Mouse (Mus musculus) G1E (cell line): ENCODE data around the gene H2-Eb2. TPM values are rescaled to one million over a fixed set of nuclear protein-coding genes. Genes with fewer than 3 reads are reported as not detected.
"Not testable (repeated sequence)": the region's sequence is repeated elsewhere in the genome, so short reads cannot be mapped to it uniquely, and the experiment has no call there.

Experiments used
- ATAC-seq: 2 replicates; pipeline ENCODE4 v1.8.0; 2016; ENCODE audit warnings: mild to moderate bottlenecking; ENCODE audit not compliant: insufficient number of reproducible peaks, poor library complexity, low FRiP score, severe bottlenecking; ENCODE audit errors: extremely low read depth
- DNase-seq: peaks from one replicate; pipeline ENCODE4 v3.0.0; 2012; ENCODE audit warnings: low spot score
- H3K27me3 ChIP-seq: 2 replicates; pipeline ENCODE4 v1.6.1; 2012; ENCODE audit warnings: mild to moderate bottlenecking, low read length, inconsistent platforms; ENCODE audit not compliant: insufficient read depth
- H3K36me3 ChIP-seq: replicated peaks from 2 replicates; pipeline ENCODE3; 2012; ENCODE audit warnings: mild to moderate bottlenecking, inconsistent platforms
- H3K4me1 ChIP-seq: 2 replicates; pipeline ENCODE4 v1.6.1; 2012; ENCODE audit warnings: low read depth, low read length, inconsistent platforms, mixed read lengths; ENCODE audit not compliant: insufficient read depth
- H3K4me3 ChIP-seq: 2 replicates; pipeline ENCODE4 v1.5.1; 2012; ENCODE audit warnings: low read depth, mild to moderate bottlenecking, inconsistent platforms, low read length, moderate library complexity, mixed read lengths
- H3K9me3 ChIP-seq: replicated peaks from 2 replicates; pipeline ENCODE4 v1.6.1; 2012; ENCODE audit warnings: inconsistent platforms
- CTCF ChIP-seq: IDR thresholded peaks from 2 replicates; pipeline ENCODE4 v1.5.1; 2012; ENCODE audit warnings: low read depth, low read length, inconsistent platforms, mixed read lengths
- GATA1 ChIP-seq: IDR thresholded peaks from 2 replicates; pipeline ENCODE4 v1.6.1; 2012; ENCODE audit warnings: borderline replicate concordance, low read length, inconsistent platforms, mixed read lengths
- GATA2 ChIP-seq: IDR thresholded peaks from 2 replicates; pipeline ENCODE4 v1.6.1; 2012; ENCODE audit warnings: low read depth, low read length, inconsistent platforms, borderline replicate concordance
- POLR2AphosphoS5 ChIP-seq: IDR thresholded peaks from 2 replicates; pipeline ENCODE4 v1.6.1; 2012; ENCODE audit warnings: low read depth, low read length, inconsistent platforms; ENCODE audit not compliant: insufficient replicate concordance
- TAL1 ChIP-seq: conservative IDR thresholded peaks from 2 replicates; pipeline ENCODE4 v1.6.1; 2012; ENCODE audit warnings: low read depth, low read length, inconsistent platforms, mixed read lengths
- polyA plus RNA-seq: library from polyadenylated mRNA; stranded (reverse); fragments of >175 nt; gene quantifications from 2 replicates; pipeline ENCODE4 v1.2.3, GENCODE M21; 2012
- total RNA-seq, 2 experiments: library from RNA; stranded (forward) in 1 of 2; stranded (reverse) in 1 of 2; fragments of 200-1000 nt in 1 of 2; fragments of >200 nt in 1 of 2; fragmentation: Nextera tagmentation in 1 of 2; gene quantifications; 2 replicates each; pipeline ENCODE4 v1.2.3; 2014 to 2017

Gene H2-Eb2
- total and polyA plus RNA-seq, 3 experiments: 0.05 TPM; not detected in 2

DNA sequence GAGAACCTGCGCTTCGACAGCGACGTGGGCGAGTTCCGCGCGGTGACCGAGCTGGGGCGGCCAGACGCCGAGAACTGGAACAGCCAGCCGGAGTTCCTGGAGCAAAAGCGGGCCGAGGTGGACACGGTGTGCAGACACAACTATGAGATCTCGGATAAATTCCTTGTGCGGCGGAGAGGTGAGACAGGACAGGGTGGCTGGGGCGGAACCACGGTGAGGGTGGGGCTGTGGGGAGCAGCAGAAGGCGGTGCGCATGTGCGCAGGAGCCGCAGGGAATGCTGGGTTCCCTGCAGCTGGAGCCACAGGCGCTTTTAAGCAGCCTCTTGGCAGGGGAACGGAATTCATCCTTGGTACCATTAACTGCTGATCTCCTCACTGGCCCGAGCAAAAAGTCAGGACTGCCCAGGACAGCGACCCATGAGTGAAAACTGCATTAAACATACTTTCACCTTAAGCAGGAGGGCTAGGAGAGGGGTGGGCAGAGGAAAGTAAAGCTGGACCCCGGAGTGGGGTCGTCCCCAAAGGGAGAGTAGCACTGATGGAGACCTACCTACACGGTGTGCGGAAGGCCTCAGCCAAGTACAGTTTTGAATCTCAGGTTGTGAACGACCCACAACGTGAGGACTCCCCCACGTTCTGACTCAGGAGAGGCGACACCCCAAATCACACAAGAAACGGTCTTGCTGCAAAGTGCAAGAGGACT is 15.6 kb upstream of the H2-Eb2 start:
- no peaks in the 10 kb centered on the region for H3K9me3 ChIP-seq
- H3K4me1 ChIP-seq: no peaks in the 10 kb centered on the region
- H3K27me3 ChIP-seq: peaks cover 8% of the 10 kb centered on the region; the same call in 1 of the 2 replicates
- H3K4me3 ChIP-seq: no peak overlapping the region
- DNase-seq: no peak
- no peak for ATAC-seq
- TF ChIP-seq GATA2 (no peak), GATA1 (no peak), POLR2AphosphoS5 (no peak), CTCF (no peak), TAL1 (no peak)
- no peaks in the 10 kb centered on the region for H3K36me3 ChIP-seq

DNA sequence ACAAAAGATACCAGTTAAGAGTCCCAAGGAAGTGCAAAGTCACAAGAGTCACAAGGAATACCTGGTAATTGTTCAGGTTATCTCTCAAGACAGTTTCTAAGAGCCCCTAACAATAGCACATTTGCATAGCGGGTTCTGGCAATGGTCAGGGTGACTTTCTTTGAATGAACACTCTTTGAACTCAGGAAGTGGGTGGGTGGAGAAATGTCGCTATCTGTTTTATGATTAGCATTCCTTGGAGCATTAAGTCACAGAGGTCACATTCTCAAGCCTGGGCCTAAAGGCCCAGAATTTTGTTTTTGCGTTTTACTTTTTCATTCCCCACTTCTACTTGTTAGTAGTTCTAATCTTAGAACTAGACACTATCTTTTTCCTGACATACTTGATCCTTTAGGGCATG is 14.9 kb upstream of the H2-Eb2 start:
- not testable (repeated sequence) for H3K9me3 ChIP-seq, H3K4me1 ChIP-seq, H3K36me3 ChIP-seq, H3K4me3 ChIP-seq, ATAC-seq, DNase-seq
- peaks cover 12% of the 10 kb centered on the region for H3K27me3 ChIP-seq

DNA sequence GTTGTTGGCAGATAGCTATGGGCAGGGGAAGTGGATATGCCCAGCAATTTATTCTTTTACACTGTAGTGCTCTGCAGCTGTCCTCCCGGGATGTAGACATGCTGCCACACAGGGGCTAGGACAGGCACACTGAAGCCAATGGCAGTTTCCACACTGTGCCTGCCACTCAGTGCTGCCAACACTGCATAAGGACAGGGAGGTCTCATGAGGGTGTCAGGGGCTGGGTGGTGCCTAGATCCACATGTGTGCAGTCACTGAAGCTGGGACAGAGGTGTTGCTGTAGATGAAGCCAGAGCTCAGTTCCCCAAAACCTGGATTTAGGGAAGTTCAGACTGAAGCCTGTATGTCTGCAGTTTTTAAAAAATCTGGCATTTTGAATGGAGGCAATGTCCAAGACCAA is 13.3 kb upstream of the H2-Eb2 start:
- ATAC-seq: no peak
- Histone ChIP-seq H3K4me3 (no peak overlapping the region), H3K4me1 (no peaks in the 10 kb centered on the region), H3K27me3 (peaks cover 16% of the 10 kb centered on the region), H3K36me3 (no peaks in the 10 kb centered on the region), H3K9me3 (no peaks in the 10 kb centered on the region)
- TF ChIP-seq GATA1: no peak
- TF ChIP-seq GATA2: no peak
- no peak for TF ChIP-seq POLR2AphosphoS5
- no peak for TF ChIP-seq TAL1
- TF ChIP-seq CTCF: no peak
- DNase-seq: no peak

DNA sequence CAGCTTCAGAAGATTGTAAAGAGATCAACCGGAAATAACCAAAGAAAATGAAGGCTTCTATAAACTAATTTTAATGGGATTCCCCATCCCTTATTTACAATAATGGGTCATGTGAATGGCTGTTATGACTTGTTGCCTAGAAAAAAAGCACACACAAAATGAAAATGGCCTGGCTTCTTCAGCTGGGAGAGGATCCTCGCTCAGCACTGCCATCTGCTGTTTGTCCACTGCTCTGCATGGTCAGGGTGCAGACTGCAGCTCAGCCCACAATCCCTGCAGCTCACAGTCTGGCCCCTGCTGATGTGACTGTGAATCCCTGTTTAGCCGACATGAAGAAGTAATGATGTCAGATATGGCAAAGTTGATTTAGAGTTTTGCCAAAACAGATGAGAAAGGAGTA is 12.1 kb upstream of the H2-Eb2 start:
- no peaks in the 10 kb centered on the region for H3K9me3 ChIP-seq
- ATAC-seq: no peak
- DNase-seq: peak; percentile 23
- TF ChIP-seq CTCF: peak; percentile 59
- no peak for TF ChIP-seq GATA2
- no peaks in the 10 kb centered on the region for H3K36me3 ChIP-seq
- peaks cover 16% of the 10 kb centered on the region for H3K27me3 ChIP-seq
- H3K4me3 ChIP-seq: no peak overlapping the region
- no peaks in the 10 kb centered on the region for H3K4me1 ChIP-seq

DNA sequence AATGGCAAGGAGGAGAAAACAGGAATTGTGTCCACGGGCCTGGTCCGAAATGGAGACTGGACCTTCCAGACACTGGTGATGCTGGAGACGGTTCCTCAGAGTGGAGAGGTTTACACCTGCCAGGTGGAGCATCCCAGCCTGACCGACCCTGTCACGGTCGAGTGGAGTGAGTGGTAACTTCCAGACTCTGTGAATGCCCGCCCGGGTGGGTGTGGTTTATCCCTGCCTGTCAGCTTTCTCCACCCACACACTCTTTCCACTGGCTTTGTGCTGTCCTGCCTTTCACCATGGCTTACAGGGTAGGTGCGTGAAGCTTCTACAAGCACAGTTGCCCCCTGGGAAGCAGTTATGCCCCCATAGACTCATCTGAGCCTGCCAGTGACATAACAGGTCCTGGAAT is 11.2 kb upstream of the H2-Eb2 start:
- Histone ChIP-seq H3K36me3 (no peaks in the 10 kb centered on the region), H3K9me3 (no peaks in the 10 kb centered on the region), H3K4me3 (no peak overlapping the region), H3K4me1 (no peaks in the 10 kb centered on the region), H3K27me3 (peaks cover 16% of the 10 kb centered on the region)
- ATAC-seq (no peak), DNase-seq (no peak)
- TF ChIP-seq CTCF (no peak), GATA2 (no peak), TAL1 (no peak), GATA1 (no peak), POLR2AphosphoS5 (no peak)

DNA sequence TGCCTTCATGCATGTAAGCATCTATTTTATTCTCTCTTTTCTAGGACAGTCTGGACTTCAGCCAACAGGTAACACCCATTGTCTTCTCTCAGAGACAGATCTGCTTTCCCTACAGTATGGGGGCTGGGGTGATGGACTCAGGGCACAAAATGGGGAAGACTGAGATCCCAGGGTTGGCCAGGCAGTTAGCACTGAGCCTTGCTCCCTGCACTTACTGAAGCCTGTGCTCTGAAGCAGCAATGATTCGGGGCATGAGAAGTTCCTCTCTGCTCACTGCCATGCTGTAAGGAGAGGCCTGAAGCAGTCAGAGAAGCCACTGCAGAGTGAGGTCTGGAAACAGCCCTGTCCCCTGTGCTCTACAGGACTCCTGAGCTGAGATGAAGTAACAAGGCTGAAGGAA is 10.0 kb upstream of the H2-Eb2 start:
- Histone ChIP-seq H3K4me3 (no peak overlapping the region), H3K9me3 (no peaks in the 10 kb centered on the region), H3K27me3 (peaks cover 11% of the 10 kb centered on the region), H3K36me3 (no peaks in the 10 kb centered on the region), H3K4me1 (no peaks in the 10 kb centered on the region)
- ATAC-seq: no peak
- TF ChIP-seq TAL1: no peak
- TF ChIP-seq POLR2AphosphoS5: no peak
- TF ChIP-seq CTCF: no peak
- no peak for TF ChIP-seq GATA2
- no peak for TF ChIP-seq GATA1
- DNase-seq: no peak

DNA sequence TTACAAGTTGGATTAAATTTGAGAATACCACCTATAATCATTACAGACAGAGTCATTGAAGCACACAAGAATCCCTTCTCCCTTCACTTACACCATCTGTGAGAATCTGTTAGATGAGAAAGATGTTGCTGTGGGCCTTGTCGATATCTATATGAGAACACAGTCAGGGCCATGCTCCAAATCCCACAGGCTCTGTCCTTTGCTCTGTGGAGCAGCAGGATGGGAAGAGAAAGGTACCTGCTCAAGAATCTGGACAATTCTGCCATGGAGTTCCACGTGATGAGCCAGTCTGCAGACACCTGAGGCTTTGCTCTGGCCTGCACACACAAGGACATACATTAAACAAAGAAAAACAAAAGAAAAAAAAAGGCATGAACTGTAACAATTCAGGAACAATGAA is 8.8 kb upstream of the H2-Eb2 start:
- no peak overlapping the region for H3K4me3 ChIP-seq
- no peak for DNase-seq
- H3K36me3 ChIP-seq: no peaks in the 10 kb centered on the region
- H3K4me1 ChIP-seq: no peaks in the 10 kb centered on the region
- peaks cover 11% of the 10 kb centered on the region for H3K27me3 ChIP-seq
- H3K9me3 ChIP-seq: no peaks in the 10 kb centered on the region
- ATAC-seq: no peak
- no peak for TF ChIP-seq TAL1
- TF ChIP-seq POLR2AphosphoS5: no peak
- no peak for TF ChIP-seq GATA2
- no peak for TF ChIP-seq GATA1
- no peak for TF ChIP-seq CTCF
